Mouse (Mus musculus): ENCODE measurements around the gene Cyb5d1. TPM values are rescaled to one million over a fixed set of nuclear protein-coding genes. Genes with fewer than 3 reads are reported as not detected.

Cyb5d1 gene
- polyA plus RNA-seq, 1 experiment from 2014 or later: 27.1 TPM

DNA sequence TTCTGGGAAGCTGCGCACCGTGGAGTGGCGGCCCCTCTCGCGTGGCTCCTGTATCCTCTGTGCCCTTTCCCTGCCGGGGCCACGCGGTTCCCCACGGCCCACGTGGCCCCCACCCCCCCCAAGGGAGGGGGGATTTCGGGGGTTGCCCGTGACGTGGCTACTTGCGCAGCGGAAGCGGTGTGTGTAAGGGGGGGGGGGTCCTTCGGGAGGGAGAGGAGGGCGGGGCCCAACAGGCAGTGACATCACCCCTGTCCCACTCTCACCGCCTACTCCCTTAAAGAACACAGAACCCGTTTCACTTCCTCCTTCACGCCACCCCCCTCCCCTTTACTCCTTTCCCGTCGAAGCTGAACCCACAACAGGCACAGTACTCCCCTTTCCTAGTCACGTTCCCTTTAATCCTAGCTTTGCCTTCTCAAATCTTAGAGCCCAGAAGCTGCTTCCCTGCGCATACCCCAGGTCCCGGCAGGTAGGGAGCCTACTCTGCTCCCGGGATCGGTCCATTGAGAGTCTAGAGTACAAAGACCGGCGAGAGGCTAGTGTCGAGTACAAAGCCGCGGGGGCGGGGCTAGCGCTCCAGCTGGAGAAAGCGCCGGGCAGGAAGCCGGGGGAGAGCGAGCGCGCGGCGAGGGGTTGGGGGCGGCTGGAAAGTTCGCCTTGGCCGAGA, 14.1 kb upstream of the Cyb5d1 start:
- Histone ChIP-seq H3K9me3 (replicated peaks) (no peaks in the 10 kb centered on the region), H3K27ac (ENCODE audit: poor library complexity, severe bottlenecking) (peak overlapping the region; percentile 99), H3K4me1 (replicated peaks) (peaks cover 44% of the 10 kb centered on the region), H3K4me2 (peak overlapping the region; percentile 88), H3K36me3 (peaks cover 49% of the 10 kb centered on the region), H3K9ac (peak overlapping the region; percentile 97), H3K4me3 (peak overlapping the region; percentile 84), H3K27me3 (replicated peaks) (no peaks in the 10 kb centered on the region)
- under 1% methylated on average over 44 of the region's 46 CpGs for WGBS
- peak; percentile 65 for ATAC-seq (ENCODE audit: insufficient number of reproducible peaks, low FRiP score)

DNA sequence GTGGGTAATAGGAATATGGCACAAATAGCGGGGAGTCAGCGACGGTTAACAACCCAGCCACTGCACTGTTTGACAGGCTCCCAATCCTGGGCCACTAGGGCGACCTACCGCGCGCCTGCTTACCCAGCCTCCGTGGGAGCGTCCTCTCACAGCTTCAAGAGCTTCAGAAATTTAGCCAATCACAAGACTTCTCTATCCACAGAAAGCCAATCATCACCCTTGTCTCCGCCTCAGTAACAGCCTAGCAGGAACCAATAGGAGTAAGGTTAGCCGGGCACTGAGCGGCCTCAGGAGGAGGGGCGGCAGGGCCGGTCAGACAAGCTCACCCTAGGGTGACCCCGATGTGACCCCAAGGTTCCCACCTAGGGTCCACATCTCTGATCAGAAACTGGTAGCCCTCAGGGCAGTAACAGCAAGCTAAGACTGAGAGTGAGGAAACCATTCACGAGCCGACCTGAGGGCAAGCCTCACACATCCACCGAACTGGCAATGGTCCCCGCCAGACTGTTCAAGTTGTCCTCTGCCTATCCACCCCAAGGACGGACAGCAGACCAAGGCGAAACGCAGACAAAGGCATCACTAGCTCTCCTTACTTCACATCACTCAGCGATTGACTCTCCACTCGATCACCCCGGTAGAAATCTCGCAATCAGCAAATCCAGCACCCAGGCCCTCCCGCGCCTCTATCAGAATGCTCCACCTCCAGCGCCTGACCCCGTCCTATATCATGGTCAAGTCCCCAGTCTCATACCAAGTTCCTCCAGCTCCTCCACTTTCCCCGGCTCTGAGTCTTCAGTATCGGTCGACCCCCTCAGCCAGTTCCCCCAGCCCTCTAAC, 13.3 kb upstream of the Cyb5d1 start:
- no peaks in the 10 kb centered on the region for H3K27me3 ChIP-seq (replicated peaks)
- no peaks in the 10 kb centered on the region for H3K9me3 ChIP-seq (replicated peaks)
- ATAC-seq (ENCODE audit: insufficient number of reproducible peaks, low FRiP score): peak; percentile 79
- peak overlapping the region; percentile 99 for H3K27ac ChIP-seq (ENCODE audit: poor library complexity, severe bottlenecking)
- H3K36me3 ChIP-seq: peaks cover 56% of the 10 kb centered on the region
- H3K9ac ChIP-seq: peak overlapping the region; percentile 97
- WGBS: 1% methylated on average over 33 of the region's 33 CpGs
- peaks cover 36% of the 10 kb centered on the region for H3K4me1 ChIP-seq (replicated peaks)
- H3K4me3 ChIP-seq: peak overlapping the region; percentile 84
- peak overlapping the region; percentile 88 for H3K4me2 ChIP-seq

DNA sequence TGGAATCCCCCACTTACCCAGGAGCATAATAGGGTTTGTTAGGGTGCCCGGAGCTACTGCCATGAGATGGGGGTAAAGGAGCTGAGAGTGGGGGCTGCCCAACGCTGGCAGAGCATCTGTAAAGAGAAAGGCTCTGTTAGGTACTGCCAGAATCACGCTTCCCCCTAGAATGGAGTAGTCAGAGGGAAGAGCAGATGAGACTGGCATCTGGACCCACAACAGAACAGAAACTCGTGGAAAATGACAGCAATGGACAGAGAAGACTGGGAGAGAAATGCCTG, 12.2 kb upstream of the Cyb5d1 start:
- H3K9me3 ChIP-seq (replicated peaks): no peaks in the 10 kb centered on the region
- H3K27ac ChIP-seq (ENCODE audit: poor library complexity, severe bottlenecking): no peak overlapping the region
- peak overlapping the region; percentile 88; the same call in 1 of the 2 replicates for H3K4me2 ChIP-seq
- H3K36me3 ChIP-seq: peaks cover 59% of the 10 kb centered on the region
- 0 out of 2 replicates have a peak overlapping the region, but pooled peaks have one; percentile 84 for H3K4me3 ChIP-seq
- H3K9ac ChIP-seq: peak overlapping the region; percentile 97
- no peak for ATAC-seq (ENCODE audit: insufficient number of reproducible peaks, low FRiP score)
- peaks cover 25% of the 10 kb centered on the region for H3K4me1 ChIP-seq (replicated peaks)
- WGBS: 79% methylated on average over 4 of the region's 4 CpGs
- H3K27me3 ChIP-seq (replicated peaks): no peaks in the 10 kb centered on the region

DNA sequence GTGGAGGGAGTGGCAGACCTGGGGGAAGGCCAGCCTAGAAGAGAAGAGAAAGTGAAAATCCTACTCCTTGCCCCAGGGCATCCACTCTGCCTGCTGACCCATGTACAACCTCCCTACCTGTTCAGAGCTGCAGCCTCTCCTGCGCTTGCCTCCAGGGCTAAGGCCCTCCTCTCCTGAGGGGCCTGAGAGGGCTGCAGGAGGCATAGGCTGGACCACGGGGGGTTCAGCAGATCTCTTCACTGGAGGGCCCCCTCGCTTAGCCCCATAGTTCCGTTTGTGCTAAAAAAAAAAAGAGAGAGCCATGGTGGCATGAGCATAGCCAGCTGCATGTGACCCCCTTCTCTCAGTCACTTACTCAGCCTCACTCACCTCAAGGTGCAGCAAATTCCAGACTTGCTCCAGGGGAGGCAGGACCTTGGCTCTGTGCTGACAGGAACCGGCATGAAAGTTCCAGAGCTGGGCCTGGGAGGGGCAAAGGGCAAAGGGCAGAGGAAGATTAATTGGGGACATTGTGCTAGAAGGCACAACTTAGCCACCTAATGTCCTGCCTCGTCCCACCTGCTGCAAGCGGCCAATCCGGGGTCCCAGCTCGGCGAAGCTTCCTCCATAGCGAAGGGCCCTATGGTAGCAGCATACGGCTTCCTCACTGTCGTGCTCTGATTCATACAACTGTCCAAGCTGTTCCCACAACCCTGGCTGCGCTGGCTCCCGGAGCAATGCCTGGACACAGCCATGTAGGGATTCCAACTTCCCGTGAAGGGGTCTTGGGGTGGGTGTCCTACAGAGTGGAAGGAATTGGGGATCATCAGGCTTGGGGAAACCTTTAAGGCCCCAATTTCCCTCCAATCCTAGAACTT, 11.7 kb upstream of the Cyb5d1 start:
- H3K4me2 ChIP-seq: 0 out of 2 replicates have a peak overlapping the region, but pooled peaks have one; percentile 3
- H3K4me3 ChIP-seq: no peak overlapping the region
- H3K9me3 ChIP-seq (replicated peaks): no peaks in the 10 kb centered on the region
- H3K36me3 ChIP-seq: peaks cover 59% of the 10 kb centered on the region
- peak overlapping the region; percentile 97; the same call in 1 of the 2 replicates for H3K9ac ChIP-seq
- no peak overlapping the region for H3K27ac ChIP-seq (ENCODE audit: poor library complexity, severe bottlenecking)
- no peak for ATAC-seq (ENCODE audit: insufficient number of reproducible peaks, low FRiP score)
- 85% methylated on average over 16 of the region's 16 CpGs for WGBS
- H3K4me1 ChIP-seq (replicated peaks): peaks cover 20% of the 10 kb centered on the region
- H3K27me3 ChIP-seq (replicated peaks): no peaks in the 10 kb centered on the region

DNA sequence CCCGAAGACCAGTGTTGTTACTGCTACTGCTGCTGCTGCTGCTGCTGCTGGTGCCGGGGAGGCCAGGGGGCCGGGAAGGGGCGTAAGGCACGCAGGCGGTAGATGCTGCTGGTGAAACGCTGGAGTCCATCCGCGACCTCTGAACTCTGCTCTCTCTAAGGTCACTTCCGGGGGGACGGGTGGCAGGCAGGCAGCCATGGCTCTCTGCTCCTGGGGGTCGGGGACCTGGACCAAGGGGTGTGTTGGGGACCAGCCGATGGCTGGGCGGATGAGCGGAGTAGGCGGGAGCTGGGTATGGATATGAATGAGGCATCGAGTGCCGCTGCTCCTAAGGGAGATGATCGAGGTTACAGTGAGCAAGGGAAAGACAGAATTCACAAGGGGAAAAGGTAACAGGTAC, 10.9 kb upstream of the Cyb5d1 start:
- H3K4me2 ChIP-seq: no peak overlapping the region

DNA sequence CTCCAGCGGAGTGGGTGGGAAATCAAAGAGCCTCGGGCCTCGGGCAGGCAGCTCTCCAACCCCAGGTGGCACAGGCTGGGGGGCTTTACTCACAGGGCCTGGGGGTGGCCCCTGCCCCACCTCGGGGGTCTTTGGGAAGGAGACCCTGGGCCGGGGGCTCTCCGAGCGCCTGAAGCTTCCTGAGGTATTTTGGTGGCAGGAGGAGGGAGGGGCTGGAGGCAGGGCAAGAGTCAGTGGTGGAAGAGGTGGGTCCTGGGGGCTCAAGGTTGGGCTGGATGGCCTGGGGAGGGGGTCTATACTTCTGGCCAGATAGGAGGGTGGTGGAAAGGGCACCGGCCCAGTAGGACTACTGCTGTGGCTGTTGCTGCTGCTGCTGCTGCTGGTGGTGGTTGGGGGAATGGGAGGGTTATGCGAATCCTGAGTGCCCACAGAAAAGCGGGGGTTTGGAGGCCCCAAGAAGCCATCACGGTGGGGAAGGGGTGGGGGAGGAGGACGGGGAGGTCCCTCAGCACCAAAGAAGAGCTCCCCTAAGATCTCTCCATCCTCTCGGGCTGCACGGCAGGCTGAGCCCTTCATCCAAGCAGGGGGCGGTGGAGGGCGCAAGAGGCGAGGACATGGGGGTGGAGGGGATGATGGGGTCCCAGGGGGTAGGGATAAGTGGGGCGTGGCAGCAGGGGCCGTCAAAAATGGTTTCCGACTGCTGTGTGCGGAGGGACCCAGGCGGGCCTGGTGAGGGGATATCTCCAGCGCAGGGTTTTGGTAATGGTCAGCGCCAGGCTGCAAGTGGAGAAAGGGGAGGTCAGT, 10.2 kb upstream of the Cyb5d1 start:
- H3K4me3 ChIP-seq: no peak overlapping the region
- H3K27me3 ChIP-seq (replicated peaks): no peaks in the 10 kb centered on the region; the same call in 1 of the 2 replicates
- 91% methylated on average over 24 of the region's 24 CpGs for WGBS
- peaks cover 74% of the 10 kb centered on the region for H3K36me3 ChIP-seq
- H3K4me1 ChIP-seq (replicated peaks): peaks cover 21% of the 10 kb centered on the region
- no peak overlapping the region for H3K4me2 ChIP-seq
- ATAC-seq (ENCODE audit: insufficient number of reproducible peaks, low FRiP score): no peak
- no peak overlapping the region for H3K27ac ChIP-seq (ENCODE audit: poor library complexity, severe bottlenecking)
- no peak overlapping the region for H3K9ac ChIP-seq
- no peaks in the 10 kb centered on the region for H3K9me3 ChIP-seq (replicated peaks)

More for the DNA sequence above, 10.9 kb upstream of the Cyb5d1 start:
- Histone ChIP-seq H3K9me3 (replicated peaks) (no peaks in the 10 kb centered on the region), H3K27ac (ENCODE audit: poor library complexity, severe bottlenecking) (no peak overlapping the region), H3K4me1 (replicated peaks) (peaks cover 15% of the 10 kb centered on the region), H3K27me3 (replicated peaks) (no peaks in the 10 kb centered on the region), H3K4me3 (no peak overlapping the region), H3K36me3 (peaks cover 68% of the 10 kb centered on the region), H3K9ac (no peak overlapping the region)
- WGBS: 92% methylated on average over 19 of the region's 19 CpGs
- ATAC-seq (ENCODE audit: insufficient number of reproducible peaks, low FRiP score): no peak

DNA sequence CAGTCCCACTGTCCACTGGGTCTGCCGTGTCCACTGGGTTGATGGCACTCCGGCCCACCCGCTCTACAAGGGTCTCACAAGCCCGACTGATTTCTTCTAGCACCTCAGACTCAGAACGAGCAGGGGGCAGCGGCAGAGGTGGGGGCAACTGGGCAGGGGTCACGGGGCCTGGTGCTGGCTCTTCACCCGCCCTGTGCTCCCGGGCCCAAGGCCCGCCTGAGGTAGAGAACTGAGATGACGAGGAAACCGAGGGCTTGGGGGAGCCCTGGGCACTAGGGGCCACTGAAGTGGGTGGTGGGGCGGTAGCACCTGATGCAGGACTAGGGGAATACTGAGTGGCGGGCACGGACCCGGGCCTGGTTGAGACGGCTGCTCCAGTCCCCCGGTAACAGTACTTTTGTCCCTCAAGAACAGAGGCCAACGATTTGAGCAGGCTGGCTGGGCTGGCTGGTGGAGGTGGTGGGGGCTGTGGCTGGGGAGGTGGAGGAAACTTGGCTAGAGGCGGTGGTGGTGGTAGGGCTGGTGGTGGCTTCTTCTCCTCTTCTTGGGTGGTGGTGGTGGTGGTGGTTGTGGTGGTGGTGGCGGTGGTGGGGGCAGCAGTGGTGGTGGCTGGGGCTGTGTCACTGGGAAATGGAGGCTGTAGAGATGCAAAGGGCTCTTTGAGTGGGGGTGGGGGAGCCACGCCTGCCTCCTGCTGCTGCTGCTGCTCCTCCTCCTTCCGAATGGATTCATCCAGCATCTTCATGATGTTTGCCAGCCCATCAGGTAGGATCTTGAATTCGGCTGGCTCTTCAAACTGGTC, 9.4 kb upstream of the Cyb5d1 start:
- no peaks in the 10 kb centered on the region; the same call in 1 of the 2 replicates for H3K27me3 ChIP-seq (replicated peaks)

DNA sequence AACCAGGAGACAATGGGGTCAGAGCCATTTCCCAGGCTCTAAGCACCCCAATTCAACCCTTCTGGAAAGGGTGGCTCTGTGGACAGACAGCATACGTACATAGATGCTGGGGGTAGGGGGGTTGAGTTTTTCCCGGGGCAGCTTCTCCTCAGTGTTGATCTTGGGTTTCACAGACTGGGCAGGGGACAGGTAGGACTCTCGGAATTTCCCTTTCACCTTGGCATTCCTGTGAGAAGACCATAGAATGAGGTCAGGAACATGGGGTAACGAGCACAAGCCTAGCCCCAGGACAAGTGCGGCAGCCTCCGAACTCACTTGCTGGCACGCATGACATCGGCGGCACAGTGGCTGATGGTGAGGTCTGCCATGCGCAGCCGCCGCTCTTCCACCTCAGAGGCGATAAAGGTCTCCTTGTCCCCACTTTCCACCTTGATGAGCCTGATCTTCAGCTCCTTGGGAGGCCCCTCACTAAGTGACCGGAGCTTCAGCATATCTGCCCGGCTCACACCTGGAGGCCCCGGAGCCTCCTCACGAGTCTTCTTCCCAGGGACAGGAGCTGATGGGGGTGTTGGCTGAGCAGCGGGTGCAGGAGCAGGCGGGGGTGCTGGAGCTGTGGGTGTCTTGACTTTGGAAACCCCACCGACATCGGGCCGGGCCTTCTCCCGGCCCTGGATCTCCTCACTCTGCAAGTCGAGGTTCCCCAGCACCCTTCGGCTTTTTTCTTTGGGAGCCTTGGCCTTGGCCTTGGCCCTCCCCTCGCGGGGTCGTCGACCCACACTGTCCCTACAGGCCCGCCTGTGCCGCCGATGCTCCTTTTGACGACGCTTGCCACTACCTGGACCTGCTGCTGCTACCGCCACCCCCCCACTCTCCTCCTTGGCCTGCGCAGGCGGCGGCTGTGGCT, 8.5 kb upstream of the Cyb5d1 start:
- 91% methylated on average over 38 of the region's 38 CpGs for WGBS
- no peak overlapping the region for H3K27ac ChIP-seq (ENCODE audit: poor library complexity, severe bottlenecking)

More for the DNA sequence above, 9.4 kb upstream of the Cyb5d1 start:
- no peaks in the 10 kb centered on the region for H3K9me3 ChIP-seq (replicated peaks)
- WGBS: 93% methylated on average over 23 of the region's 24 CpGs
- no peak overlapping the region for H3K4me2 ChIP-seq
- H3K36me3 ChIP-seq: peaks cover 82% of the 10 kb centered on the region
- no peak for ATAC-seq (ENCODE audit: insufficient number of reproducible peaks, low FRiP score)
- no peak overlapping the region for H3K27ac ChIP-seq (ENCODE audit: poor library complexity, severe bottlenecking)
- peaks cover 30% of the 10 kb centered on the region for H3K4me1 ChIP-seq (replicated peaks)
- no peak overlapping the region for H3K4me3 ChIP-seq
- no peak overlapping the region for H3K9ac ChIP-seq

DNA sequence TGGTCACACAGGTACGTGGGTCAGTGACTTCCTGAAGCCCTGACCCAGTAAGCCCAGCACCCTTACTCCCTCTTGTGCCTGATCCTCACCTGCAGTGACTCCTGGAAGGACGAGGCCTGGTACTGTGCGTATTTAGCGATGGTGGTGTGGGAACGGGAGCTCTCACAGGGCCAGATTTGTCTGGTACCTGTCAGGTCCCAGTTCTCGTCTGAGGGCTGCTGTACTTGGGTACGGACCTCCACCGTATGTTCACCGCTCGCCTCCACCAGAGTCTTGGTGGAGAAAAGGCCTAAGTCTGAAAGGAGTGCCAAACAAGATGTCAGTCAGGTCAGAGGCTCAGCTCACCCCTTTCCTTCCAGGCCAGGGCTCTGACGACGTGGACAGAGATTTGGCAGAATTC, 6.6 kb upstream of the Cyb5d1 start:
- ATAC-seq (ENCODE audit: insufficient number of reproducible peaks, low FRiP score): no peak
- Histone ChIP-seq H3K4me1 (replicated peaks) (peaks cover 40% of the 10 kb centered on the region), H3K36me3 (peaks cover 76% of the 10 kb centered on the region), H3K9ac (no peak overlapping the region; the same call in 1 of the 2 replicates), H3K4me3 (no peak overlapping the region), H3K27me3 (replicated peaks) (no peaks in the 10 kb centered on the region; the same call in 1 of the 2 replicates), H3K4me2 (no peak overlapping the region), H3K9me3 (replicated peaks) (no peaks in the 10 kb centered on the region), H3K27ac (ENCODE audit: poor library complexity, severe bottlenecking) (no peak overlapping the region)
- 85% methylated on average over 12 of the region's 12 CpGs for WGBS

More for the DNA sequence above, 8.5 kb upstream of the Cyb5d1 start:
- no peak overlapping the region for H3K9ac ChIP-seq
- H3K4me3 ChIP-seq: no peak overlapping the region
- no peak overlapping the region for H3K4me2 ChIP-seq
- H3K4me1 ChIP-seq (replicated peaks): peaks cover 33% of the 10 kb centered on the region
- H3K36me3 ChIP-seq: peaks cover 88% of the 10 kb centered on the region
- H3K9me3 ChIP-seq (replicated peaks): no peaks in the 10 kb centered on the region
- H3K27me3 ChIP-seq (replicated peaks): no peaks in the 10 kb centered on the region; the same call in 1 of the 2 replicates
- ATAC-seq (ENCODE audit: insufficient number of reproducible peaks, low FRiP score): no peak

Measured in heart, embryonic 12.5 days (tissue).